ENCODE assay signal across 24 mouse cellular contexts in genomic region chr17:87840079-87840478, GRCm38 (mm10). TPM values are rescaled to one million over a fixed set of nuclear protein-coding genes. Genes with fewer than 3 reads are reported as not detected.
DNase-seq lines count a peak whose midpoint lies in the region; ATAC-seq and TF ChIP-seq lines count a peak whose summit lies in the region.
"Had no signal": no experiment of that assay in that cellular context is flagged by ENCODE, and none has a peak within 500 bp of the region (broad histone marks: within the 10 kb centered on the region; RNA-seq: fewer than 3 reads in every experiment).

No protein-coding gene starts in this region.

- H3K9ac ChIP-seq in hindbrain, embryonic 14.5 days = no peak overlapping the region
- H3K9ac ChIP-seq: embryonic facial prominence, embryonic 12.5 days; forebrain, embryonic 13.5 days; forebrain, embryonic 15.5 days; forebrain, postnatal 0 days had no signal

- no peak overlapping the region for H3K27ac ChIP-seq in hindbrain, embryonic 14.5 days
- H3K27ac ChIP-seq: embryonic facial prominence, embryonic 10.5 days; embryonic facial prominence, embryonic 12.5 days; forebrain, embryonic 13.5 days; forebrain, embryonic 15.5 days had no signal

- H3K4me2 ChIP-seq in hindbrain, embryonic 14.5 days (replicated peaks) = no peak overlapping the region
- H3K4me2 ChIP-seq: embryonic facial prominence, embryonic 12.5 days; forebrain, embryonic 13.5 days; forebrain, embryonic 15.5 days had no signal

- 79% methylated on average over 7 of the region's 7 CpGs for WGBS in hindbrain, embryonic 14.5 days

- DNase-seq in A20 (ENCODE audit: low read depth, low spot score) (peak; percentile 30), ES-CJ7 (ENCODE audit: low read depth, low spot score) (peak; percentile 27), R1 (ENCODE audit: low read depth, low spot score) (peak; percentile 39)
- DNase-seq in embryo, embryonic 10.5 days (ENCODE audit: low spot score) = no peak
- no peak for DNase-seq in cerebellum, postnatal 14 days
- no peak for DNase-seq in hindbrain, embryonic 14.5 days (ENCODE audit: low spot score)
- DNase-seq: adrenal gland, adult 2 months; adrenal gland, postnatal 10 days; adrenal gland, postnatal 25 days; B cell, adult 2 months; cerebellum, adult 11 months; cerebellum, adult 2 months; cerebellum, adult 9-10 months; cerebellum, postnatal 10 days; cerebellum, postnatal 36 days; forebrain, postnatal 0 days had no signal

- H3K27me3 ChIP-seq in E14TG2a.4 (ENCODE audit: insufficient read depth, low read length) = no peaks in the 10 kb centered on the region
- H3K27me3 ChIP-seq in hindbrain, embryonic 14.5 days (ENCODE audit: control insufficient read depth, insufficient read depth, low read length) = no peaks in the 10 kb centered on the region
- H3K27me3 ChIP-seq: embryonic facial prominence, embryonic 12.5 days; forebrain, embryonic 13.5 days; forebrain, embryonic 15.5 days had no signal

- peaks cover 36% of the 10 kb centered on the region for H3K9me3 ChIP-seq in E14TG2a.4 (ENCODE audit: low read length)
- H3K9me3 ChIP-seq in hindbrain, embryonic 14.5 days (ENCODE audit: control insufficient read depth, low read length) = no peaks in the 10 kb centered on the region
- H3K9me3 ChIP-seq: forebrain, embryonic 13.5 days; forebrain, embryonic 15.5 days had no signal

- no peak for ATAC-seq in hindbrain, embryonic 14.5 days (ENCODE audit: low FRiP score)
- ATAC-seq: CD4-positive, CD25-positive, alpha-beta regulatory T cell, adult 4 months; forebrain, embryonic 13.5 days; forebrain, embryonic 15.5 days; forebrain, postnatal 0 days had no signal

- peaks cover 33% of the 10 kb centered on the region for H3K4me1 ChIP-seq in E14TG2a.4 (replicated peaks; ENCODE audit: low read depth, low read length)
- no peaks in the 10 kb centered on the region for H3K4me1 ChIP-seq in hindbrain, embryonic 14.5 days (replicated peaks; ENCODE audit: control insufficient read depth, insufficient read depth, low read length)
- H3K4me1 ChIP-seq: embryonic facial prominence, embryonic 12.5 days; forebrain, embryonic 13.5 days; forebrain, embryonic 15.5 days had no signal

- no peak for TF ChIP-seq CTCF in E14TG2a.4 (conservative IDR thresholded peaks at IDR 0.05; ENCODE audit: low read length)

- 0 out of 2 replicates have a peak overlapping the region, but pooled peaks have one; percentile 10 for H3K4me3 ChIP-seq in E14TG2a.4 (replicated peaks; ENCODE audit: low read length)
- no peak overlapping the region for H3K4me3 ChIP-seq in hindbrain, embryonic 14.5 days (replicated peaks; ENCODE audit: low read length)
- H3K4me3 ChIP-seq: embryonic facial prominence, embryonic 10.5 days; embryonic facial prominence, embryonic 12.5 days; forebrain, embryonic 13.5 days; forebrain, embryonic 15.5 days had no signal

- H3K36me3 ChIP-seq in E14TG2a.4 (ENCODE audit: insufficient read depth, low read length) = no peaks in the 10 kb centered on the region
- no peaks in the 10 kb centered on the region for H3K36me3 ChIP-seq in hindbrain, embryonic 14.5 days (replicated peaks; ENCODE audit: control insufficient read depth, insufficient read depth)
- H3K36me3 ChIP-seq: embryonic facial prominence, embryonic 10.5 days; embryonic facial prominence, embryonic 12.5 days; forebrain, embryonic 15.5 days had no signal

RNA-seq across cellular contexts. Expression of gene Kcnk12, which starts 42.3 kb away (rescaled TPM):
- polyA plus RNA-seq in hindbrain, embryonic 14.5 days (2014; fragmentation: Nextera tagmentation; extraction: Ambion mirVana) = 1.1 and 1.3 TPM in 2 replicates
- polyA plus RNA-seq: CD4-positive, CD25-positive, alpha-beta regulatory T cell, adult 4 months; embryonic facial prominence, embryonic 14.5 days; forebrain, embryonic 11.5 days had no signal

Comparison
In these comparisons a context has a peak if more than half of its experiments do, and no peak if none do; other contexts are left out.
1. DNase-seq: peak in A20 (single experiment), ES-CJ7 (single experiment) and R1 (single experiment); none in embryo, embryonic 10.5 days (single experiment), cerebellum, postnatal 14 days (0 of 2) and hindbrain, embryonic 14.5 days (single experiment).